Mouse (Mus musculus) C2C12 (cell line): ENCODE data around the gene Hist1h2ac.

Source experiments
- CEBPB ChIP-seq: IDR thresholded peaks from one replicate; pipeline ENCODE4 v1.6.1; 2011; ENCODE audit warnings: low read depth, mild to moderate bottlenecking, control low read depth, moderate library complexity
- CTCF ChIP-seq: IDR thresholded peaks from one replicate; pipeline ENCODE4 v1.5.1; 2011; ENCODE audit not compliant: control insufficient read depth, insufficient read depth, insufficient read length
- MAX ChIP-seq: IDR thresholded peaks from one replicate; pipeline ENCODE4 v1.6.1; 2011; ENCODE audit warnings: mild to moderate bottlenecking, control low read depth
- MYOD1 ChIP-seq: IDR thresholded peaks from one replicate; pipeline ENCODE4 v1.6.1; 2011; ENCODE audit warnings: low read depth; ENCODE audit not compliant: control insufficient read depth, insufficient read length
- MYOG ChIP-seq: IDR thresholded peaks from one replicate; pipeline ENCODE4 v1.6.1; 2011; ENCODE audit not compliant: control insufficient read depth, insufficient read length; ENCODE audit errors: extremely low read depth
- USF1 ChIP-seq: IDR thresholded peaks from one replicate; pipeline ENCODE4 v1.6.1; 2011; ENCODE audit warnings: low read depth, mild to moderate bottlenecking, control low read depth, moderate library complexity

DNA sequence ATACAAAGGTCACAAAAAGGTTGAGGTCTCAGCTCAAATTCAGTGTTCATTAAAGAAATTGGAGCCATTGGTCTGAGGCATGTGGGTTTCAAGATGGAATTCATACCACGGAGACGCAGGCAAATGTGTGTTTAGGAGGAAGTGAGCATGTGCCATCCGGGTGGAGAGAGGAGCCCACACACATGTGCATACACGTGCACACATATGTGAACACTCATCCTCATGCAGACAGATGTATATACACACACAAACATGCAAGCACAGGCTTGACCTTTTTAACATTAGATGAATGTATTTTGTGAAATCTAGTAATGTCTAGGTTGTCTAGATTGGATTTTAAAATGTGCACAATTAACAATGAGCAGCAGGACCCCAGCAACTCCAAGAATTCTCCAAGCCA lies 18.5 kb upstream of the Hist1h2ac start:
- TF ChIP-seq CTCF (no peak), MYOG (no peak), USF1 (no peak), CEBPB (no peak), MAX (no peak), MYOD1 (no peak)
